Mouse (Mus musculus) hindbrain, embryonic 10.5 days (tissue): ENCODE results near the gene Cttnbp2nl. TPM values are rescaled to one million over a fixed set of nuclear protein-coding genes. Genes with fewer than 3 reads are reported as not detected.

Experiments
- DNase-seq: peaks from one replicate; pipeline ENCODE4 v3.0.0-alpha.2; 2017; ENCODE audit warnings: low spot score
- H3K27ac ChIP-seq: fragments of 300-500 bp; sonication (generic); 2 replicates; pipeline ENCODE4 v1.5.1; 2016; ENCODE audit warnings: mild to moderate bottlenecking, moderate library complexity
- H3K27me3 ChIP-seq: fragments of 300-500 bp; sonication (generic); 2 replicates; pipeline ENCODE4 v1.6.1; 2016; ENCODE audit warnings: mild to moderate bottlenecking; ENCODE audit not compliant: poor library complexity, insufficient read depth, severe bottlenecking
- H3K36me3 ChIP-seq: fragments of 300-500 bp; sonication (generic); 2 replicates; pipeline ENCODE4 v1.6.1; 2016; ENCODE audit warnings: mild to moderate bottlenecking, moderate library complexity
- H3K4me1 ChIP-seq: fragments of 300-500 bp; sonication (generic); replicated peaks from 2 replicates; pipeline ENCODE4 v1.6.1; 2016; ENCODE audit warnings: mild to moderate bottlenecking
- H3K4me3 ChIP-seq: fragments of 300-500 bp; sonication (generic); 2 replicates; pipeline ENCODE4 v1.5.1; 2016; ENCODE audit warnings: mild to moderate bottlenecking, moderate library complexity
- H3K9me3 ChIP-seq: fragments of 300-500 bp; sonication (generic); 2 replicates; pipeline ENCODE4 v1.6.1; 2016; ENCODE audit warnings: mild to moderate bottlenecking, moderate library complexity
- WGBS: fragments of 180-500 bp; shearing (Covaris S2); methylation state at CpG from one replicate; pipeline ENCODE4 v1.1.7; 2016; 5-methylcytosine and 5-hydroxymethylcytosine counted together
- polyA plus RNA-seq: library from polyadenylated mRNA; unstranded; fragments of >200 nt; fragmentation: Nextera tagmentation; extraction: Ambion mirVana; gene quantifications from 2 replicates; pipeline ENCODE4 v1.2.1, GENCODE M21; 2016

Gene Cttnbp2nl
- polyA plus RNA-seq, 1 experiment from 2014 or later: 41.8 TPM

DNA sequence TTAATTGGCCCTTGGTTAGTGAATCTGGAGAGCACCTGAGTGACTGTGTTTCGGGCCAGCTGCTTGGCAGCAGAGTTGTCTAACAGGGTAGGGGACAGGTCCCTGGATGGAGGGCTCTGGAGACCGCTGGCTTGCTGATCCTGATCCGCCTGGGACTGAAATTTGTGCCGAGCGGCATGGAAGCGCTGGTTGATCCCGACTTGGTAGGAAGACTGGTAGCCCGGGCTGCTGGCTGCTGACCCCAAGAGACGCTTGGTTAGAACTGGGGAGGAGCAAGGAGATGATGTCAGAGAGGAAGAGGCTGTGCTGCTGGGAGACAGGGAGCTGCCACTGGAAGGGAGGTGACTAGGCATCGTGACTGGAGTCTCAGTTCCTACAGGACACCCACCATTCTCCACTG lies 47.9 kb downstream of the Cttnbp2nl start:
- H3K27me3 ChIP-seq: no peaks in the 10 kb centered on the region
- DNase-seq: no peak
- H3K4me3 ChIP-seq: no peak overlapping the region
- 94% methylated on average over 10 of the region's 10 CpGs for WGBS
- no peak overlapping the region for H3K27ac ChIP-seq
- H3K9me3 ChIP-seq: no peaks in the 10 kb centered on the region
- peaks cover 90% of the 10 kb centered on the region for H3K36me3 ChIP-seq
- H3K4me1 ChIP-seq: no peaks in the 10 kb centered on the region; the same call in 1 of the 2 replicates

GRCm38 (mm10) chr3:105003960-105004463 lies 48.9 kb downstream of the Cttnbp2nl start:
- no peaks in the 10 kb centered on the region for H3K9me3 ChIP-seq
- no peak for DNase-seq
- H3K27me3 ChIP-seq: no peaks in the 10 kb centered on the region
- no peak overlapping the region for H3K27ac ChIP-seq
- 89% methylated on average over 14 of the region's 14 CpGs for WGBS
- no peak overlapping the region for H3K4me3 ChIP-seq
- peaks cover 80% of the 10 kb centered on the region for H3K36me3 ChIP-seq
- no peaks in the 10 kb centered on the region; the same call in 1 of the 2 replicates for H3K4me1 ChIP-seq

DNA sequence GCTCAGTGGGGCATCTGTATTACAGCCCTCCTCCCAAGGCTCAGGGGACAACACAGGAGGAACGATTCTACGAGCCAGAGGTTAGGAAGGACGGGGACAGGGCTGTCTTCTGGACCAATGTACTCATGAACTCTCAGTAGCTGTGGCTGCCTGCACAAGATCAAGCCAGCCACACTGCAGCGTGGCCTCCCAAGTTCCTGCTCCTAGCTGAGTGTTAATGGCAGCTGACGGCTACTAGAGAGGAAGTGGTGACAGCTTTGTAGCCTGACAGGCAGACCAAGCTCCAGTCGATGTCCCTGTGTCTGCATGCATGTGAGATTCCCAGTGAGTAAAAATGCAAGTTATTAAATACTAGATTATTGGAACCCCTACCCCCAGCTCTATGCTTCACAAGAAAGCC lies 51.6 kb downstream of the Cttnbp2nl start:
- Histone ChIP-seq H3K4me3 (no peak overlapping the region), H3K4me1 (peaks cover 17% of the 10 kb centered on the region), H3K27ac (no peak overlapping the region), H3K27me3 (no peaks in the 10 kb centered on the region), H3K9me3 (no peaks in the 10 kb centered on the region), H3K36me3 (peaks cover 54% of the 10 kb centered on the region)
- WGBS: 58% methylated on average over 6 of the region's 6 CpGs
- DNase-seq: no peak

DNA sequence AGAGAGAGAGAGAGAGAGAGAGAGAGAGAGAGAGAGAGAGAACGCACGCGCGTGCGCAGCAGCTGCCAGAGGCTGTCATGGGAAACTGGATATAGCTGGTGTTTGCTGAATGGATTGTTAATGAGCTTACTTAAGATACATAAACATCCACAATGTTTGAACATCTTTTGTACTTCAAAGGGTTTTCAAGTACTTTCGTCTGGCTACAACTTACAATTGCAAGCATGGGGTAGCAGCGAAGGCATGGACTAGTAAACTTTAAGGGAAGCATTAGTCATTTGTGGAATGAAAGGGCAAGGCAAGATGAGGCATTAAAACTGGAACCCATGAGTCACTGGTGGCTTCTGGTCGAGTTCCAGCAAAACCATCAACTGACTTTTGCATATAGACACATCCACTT lies 52.4 kb downstream of the Cttnbp2nl start:
- WGBS: 86% methylated on average over 8 of the region's 8 CpGs
- H3K4me1 ChIP-seq: peaks cover 17% of the 10 kb centered on the region
- no peak for DNase-seq
- no peaks in the 10 kb centered on the region for H3K27me3 ChIP-seq
- no peaks in the 10 kb centered on the region for H3K9me3 ChIP-seq
- H3K27ac ChIP-seq: no peak overlapping the region
- no peak overlapping the region for H3K4me3 ChIP-seq
- peaks cover 46% of the 10 kb centered on the region for H3K36me3 ChIP-seq

GRCm38 (mm10) chr3:104997563-104997962 lies 55.4 kb downstream of the Cttnbp2nl start:
- Histone ChIP-seq H3K4me3 (no peak overlapping the region), H3K27me3 (no peaks in the 10 kb centered on the region), H3K9me3 (no peaks in the 10 kb centered on the region), H3K4me1 (peaks cover 30% of the 10 kb centered on the region), H3K27ac (peak overlapping the region; percentile 56; the same call in 1 of the 2 replicates), H3K36me3 (peaks cover 16% of the 10 kb centered on the region)
- 48% methylated on average over 6 of the region's 6 CpGs for WGBS
- DNase-seq: no peak

- no peak for DNase-seq
- Histone ChIP-seq H3K27me3 (no peaks in the 10 kb centered on the region), H3K4me1 (peaks cover 31% of the 10 kb centered on the region), H3K36me3 (no peaks in the 10 kb centered on the region), H3K27ac (no peak overlapping the region), H3K4me3 (no peak overlapping the region), H3K9me3 (no peaks in the 10 kb centered on the region)
- 87% methylated on average over 7 of the region's 7 CpGs for WGBS
Observed at GRCm38 (mm10) chr3:104995707-104996106, 57.2 kb downstream of the Cttnbp2nl start.

- no peak for DNase-seq
- WGBS: 51% methylated on average over 3 of the region's 3 CpGs
- Histone ChIP-seq H3K36me3 (no peaks in the 10 kb centered on the region), H3K9me3 (no peaks in the 10 kb centered on the region), H3K4me1 (peaks cover 31% of the 10 kb centered on the region), H3K27me3 (no peaks in the 10 kb centered on the region), H3K4me3 (no peak overlapping the region), H3K27ac (peak overlapping the region; percentile 47)
Observed at GRCm38 (mm10) chr3:104994415-104994841, 58.5 kb downstream of the Cttnbp2nl start.

DNA sequence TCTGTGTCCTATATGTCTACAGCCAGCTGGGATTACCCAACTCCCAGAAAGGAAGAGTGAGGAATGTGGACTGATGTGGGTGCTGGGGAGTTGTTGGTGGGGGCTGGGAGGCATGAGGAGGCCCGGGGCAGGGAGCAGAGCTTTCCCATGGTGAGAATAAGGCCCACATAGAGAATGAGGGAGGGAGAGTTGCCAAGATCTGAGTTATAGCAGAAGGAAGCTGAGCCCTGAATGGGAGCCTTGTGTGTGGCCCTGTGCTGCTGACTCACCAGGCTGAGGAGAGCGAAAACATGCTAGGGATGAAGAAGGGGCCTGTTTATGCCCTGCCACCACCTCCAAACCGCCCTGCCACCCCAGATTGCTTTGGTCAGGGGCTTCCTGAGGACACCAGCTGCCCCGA lies 59.1 kb downstream of the Cttnbp2nl start:
- 50% methylated on average over 4 of the region's 4 CpGs for WGBS
- H3K36me3 ChIP-seq: no peaks in the 10 kb centered on the region
- no peaks in the 10 kb centered on the region for H3K9me3 ChIP-seq
- peaks cover 29% of the 10 kb centered on the region for H3K4me1 ChIP-seq
- H3K4me3 ChIP-seq: no peak overlapping the region
- DNase-seq: no peak
- peak overlapping the region; percentile 47 for H3K27ac ChIP-seq
- H3K27me3 ChIP-seq: no peaks in the 10 kb centered on the region

GRCm38 (mm10) chr3:104992709-104993388 lies 60.1 kb downstream of the Cttnbp2nl start:
- no peaks in the 10 kb centered on the region for H3K36me3 ChIP-seq
- peak; percentile 85 for DNase-seq
- H3K9me3 ChIP-seq: no peaks in the 10 kb centered on the region
- peaks cover 20% of the 10 kb centered on the region for H3K4me1 ChIP-seq
- H3K27me3 ChIP-seq: no peaks in the 10 kb centered on the region
- H3K4me3 ChIP-seq: no peak overlapping the region
- 15% methylated on average over 23 of the region's 23 CpGs for WGBS
- no peak overlapping the region for H3K27ac ChIP-seq

GRCm38 (mm10) chr3:104991703-104992102 lies 61.2 kb downstream of the Cttnbp2nl start:
- 86% methylated on average over 5 of the region's 5 CpGs for WGBS
- Histone ChIP-seq H3K4me1 (peaks cover 15% of the 10 kb centered on the region), H3K9me3 (no peaks in the 10 kb centered on the region), H3K36me3 (no peaks in the 10 kb centered on the region), H3K27ac (no peak overlapping the region), H3K4me3 (no peak overlapping the region), H3K27me3 (no peaks in the 10 kb centered on the region)
- DNase-seq: no peak

- DNase-seq: no peak
- H3K9me3 ChIP-seq: no peaks in the 10 kb centered on the region
- H3K27ac ChIP-seq: no peak overlapping the region
- H3K4me1 ChIP-seq: 0 out of 2 replicates have a peak, but pooled peaks cover 4% of the 10 kb centered on the region
- 80% methylated on average over 5 of the region's 5 CpGs for WGBS
- H3K36me3 ChIP-seq: no peaks in the 10 kb centered on the region
- H3K4me3 ChIP-seq: no peak overlapping the region
- H3K27me3 ChIP-seq: no peaks in the 10 kb centered on the region
Observed at GRCm38 (mm10) chr3:104987884-104988283, 65.1 kb downstream of the Cttnbp2nl start.

DNA sequence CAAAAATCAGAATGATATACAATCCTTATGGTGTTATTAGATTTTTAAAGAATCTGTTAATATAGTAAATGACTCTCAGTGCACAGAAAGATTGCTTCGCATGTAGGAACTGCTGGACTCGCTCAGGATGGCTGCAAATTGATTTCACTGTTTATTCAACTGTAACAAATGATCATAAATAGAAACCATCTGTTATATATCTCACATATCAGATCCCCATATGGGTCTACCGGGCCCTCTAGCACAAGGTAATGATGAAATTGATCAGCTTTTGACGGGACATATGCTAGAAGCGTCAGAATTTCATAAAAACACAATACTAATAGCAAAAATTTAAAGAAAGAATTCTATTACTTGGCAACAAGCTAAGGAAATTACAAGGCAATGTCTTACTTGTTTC lies 73.2 kb downstream of the Cttnbp2nl start:
- Histone ChIP-seq H3K4me3 (no peak overlapping the region), H3K4me1 (no peaks in the 10 kb centered on the region), H3K27me3 (no peaks in the 10 kb centered on the region), H3K36me3 (no peaks in the 10 kb centered on the region), H3K27ac (no peak overlapping the region), H3K9me3 (no peaks in the 10 kb centered on the region)
- DNase-seq: no peak
- 73% methylated on average over 5 of the region's 5 CpGs for WGBS

GRCm38 (mm10) chr3:104967548-104968300 lies 85.2 kb downstream of the Cttnbp2nl start:
- WGBS: under 1% methylated on average over 49 of the region's 49 CpGs

More at GRCm38 (mm10) chr3:104967548-104968300, 85.2 kb downstream of the Cttnbp2nl start:
- Histone ChIP-seq H3K9me3 (0 out of 2 replicates have a peak, but pooled peaks cover 4% of the 10 kb centered on the region), H3K4me1 (peaks cover 24% of the 10 kb centered on the region), H3K4me3 (peak overlapping the region; percentile 59), H3K36me3 (no peaks in the 10 kb centered on the region), H3K27ac (peak overlapping the region; percentile 86), H3K27me3 (peaks cover 47% of the 10 kb centered on the region)
- DNase-seq: peak; percentile 90
